Comparison of ENCODE assay signal across 25 mouse cellular contexts in the genomic region with DNA sequence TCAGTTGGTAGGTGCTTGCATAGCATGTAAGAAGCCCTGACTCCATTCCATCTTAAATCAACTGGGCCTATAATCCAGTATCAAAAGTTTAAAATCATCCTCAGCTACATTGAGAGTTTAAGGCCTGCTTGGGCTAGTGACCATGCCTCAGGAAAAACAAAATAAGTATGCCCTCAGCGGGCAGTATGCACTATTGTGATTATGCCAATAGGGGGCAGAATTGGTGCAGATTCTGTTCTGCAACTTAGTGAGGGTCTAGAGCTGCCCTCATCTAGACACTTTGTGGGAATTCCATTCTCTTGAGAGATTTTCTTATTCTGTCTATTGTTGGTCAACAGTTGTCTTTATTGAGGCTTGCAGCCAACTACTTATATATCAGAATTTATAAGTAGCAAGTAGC.
DNase-seq lines count a peak whose midpoint lies in the region; ATAC-seq and TF ChIP-seq lines count a peak whose summit lies in the region.
"Had no signal": no experiment of that assay in that cellular context is flagged by ENCODE, and none has a peak within 500 bp of the region (broad histone marks: within the 10 kb centered on the region; RNA-seq: fewer than 3 reads in every experiment).

No protein-coding gene starts in this region.

- ATAC-seq in intestine, postnatal 0 days = no peak
- no peak for ATAC-seq in intestine, embryonic 15.5 days
- no peak for ATAC-seq in lung, embryonic 14.5 days (ENCODE audit: insufficient read depth)
- ATAC-seq: forebrain, embryonic 16.5 days; midbrain, embryonic 13.5 days had no signal

- no peak for TF ChIP-seq POLR2A in brain, embryonic 14.5 days (IDR thresholded peaks at IDR 0.05; ENCODE audit: borderline replicate concordance, extremely low read depth, insufficient read depth, insufficient read length, poor library complexity, severe bottlenecking)

- no peak overlapping the region for H3K9ac ChIP-seq in intestine, postnatal 0 days (ENCODE audit: low read depth, low read length)
- H3K9ac ChIP-seq in intestine, embryonic 15.5 days = no peak overlapping the region
- no peak overlapping the region for H3K9ac ChIP-seq in lung, embryonic 14.5 days
- H3K9ac ChIP-seq: heart, embryonic 12.5 days; hindbrain, embryonic 12.5 days; limb, embryonic 13.5 days; liver, embryonic 15.5 days; midbrain, embryonic 13.5 days had no signal

- no peak overlapping the region for H3K4me3 ChIP-seq in intestine, postnatal 0 days (ENCODE audit: low read depth, low read length)
- H3K4me3 ChIP-seq in intestine, embryonic 15.5 days (replicated peaks) = no peak overlapping the region
- no peak overlapping the region for H3K4me3 ChIP-seq in lung, embryonic 14.5 days (ENCODE audit: low read depth, low read length)
- H3K4me3 ChIP-seq: embryonic facial prominence, embryonic 10.5 days; heart, embryonic 12.5 days; hindbrain, embryonic 12.5 days; limb, embryonic 13.5 days; liver, embryonic 15.5 days; midbrain, embryonic 13.5 days had no signal

- H3K9me3 ChIP-seq in intestine, postnatal 0 days (ENCODE audit: control insufficient read depth) = no peaks in the 10 kb centered on the region
- no peaks in the 10 kb centered on the region for H3K9me3 ChIP-seq in intestine, embryonic 15.5 days
- H3K9me3 ChIP-seq in lung, embryonic 14.5 days (ENCODE audit: low read depth, low read length) = no peaks in the 10 kb centered on the region
- H3K9me3 ChIP-seq: embryonic facial prominence, embryonic 10.5 days; heart, embryonic 12.5 days; hindbrain, embryonic 12.5 days; limb, embryonic 13.5 days; liver, embryonic 15.5 days; midbrain, embryonic 13.5 days had no signal

- no peaks in the 10 kb centered on the region for H3K27me3 ChIP-seq in intestine, postnatal 0 days (replicated peaks; ENCODE audit: control insufficient read depth, insufficient read depth, low read length)
- no peaks in the 10 kb centered on the region for H3K27me3 ChIP-seq in intestine, embryonic 15.5 days (replicated peaks)
- no peaks in the 10 kb centered on the region for H3K27me3 ChIP-seq in lung, embryonic 14.5 days (ENCODE audit: insufficient read depth, low read length)
- H3K27me3 ChIP-seq: heart, embryonic 12.5 days; hindbrain, embryonic 12.5 days; limb, embryonic 13.5 days; liver, embryonic 15.5 days; midbrain, embryonic 13.5 days had no signal

- peaks cover 98% of the 10 kb centered on the region for H3K36me3 ChIP-seq in intestine, postnatal 0 days (ENCODE audit: control insufficient read depth, insufficient read depth)
- H3K36me3 ChIP-seq in intestine, embryonic 15.5 days = peaks cover 37% of the 10 kb centered on the region
- peaks cover 96% of the 10 kb centered on the region for H3K36me3 ChIP-seq in lung, embryonic 14.5 days (ENCODE audit: insufficient read depth)

- WGBS in intestine, postnatal 0 days = 84% methylated on average over 1 of the region's 1 CpGs
- 93% methylated on average over 1 of the region's 1 CpGs for WGBS in intestine, embryonic 15.5 days
- WGBS in lung, embryonic 14.5 days = 89% methylated on average over 1 of the region's 1 CpGs

- H3K4me1 ChIP-seq in intestine, postnatal 0 days (replicated peaks; ENCODE audit: control insufficient read depth, insufficient read depth, low read length) = no peaks in the 10 kb centered on the region
- H3K4me1 ChIP-seq in intestine, embryonic 15.5 days (replicated peaks) = no peaks in the 10 kb centered on the region
- no peaks in the 10 kb centered on the region for H3K4me1 ChIP-seq in lung, embryonic 14.5 days (ENCODE audit: insufficient read depth)
- H3K4me1 ChIP-seq: embryonic facial prominence, embryonic 10.5 days; hindbrain, embryonic 12.5 days; limb, embryonic 13.5 days; liver, embryonic 15.5 days; midbrain, embryonic 13.5 days had no signal

- DNase-seq in lung, embryonic 14.5 days = no peak
- no peak for DNase-seq in lung, postnatal 25 days (ENCODE audit: low spot score)
- DNase-seq in NIH3T3 (ENCODE audit: low read depth) = peak; percentile 10
- DNase-seq in brain, embryonic 14.5 days (ENCODE audit: low read depth) = no peak
- DNase-seq in retina, postnatal 1 day = no peak
- no peak for DNase-seq in Muller cell, postnatal 12 days (ENCODE audit: inconsistent ontology term)
- DNase-seq: adrenal gland, postnatal 10 days; cerebellum, adult 8-10 months; cerebellum, postnatal 36 days; heart, postnatal 10 days; kidney, adult 2 months; kidney, postnatal 14 days; layer of hippocampus, postnatal 36 days; lung, postnatal 10 days; right cerebral cortex, postnatal 14 days; thymus, postnatal 25 days had no signal

- peak; percentile 34 for TF ChIP-seq CTCF in intestine, postnatal 0 days (IDR thresholded peaks at IDR 0.05; ENCODE audit: low read depth)
- TF ChIP-seq CTCF in lung, embryonic 14.5 days (IDR thresholded peaks at IDR 0.05; ENCODE audit: low read depth) = peak; percentile 17; the same call in 1 of the 2 replicates
- TF ChIP-seq CTCF in brain, embryonic 14.5 days (IDR thresholded peaks at IDR 0.05; ENCODE audit: borderline replicate concordance, extremely low read depth, insufficient read depth, insufficient read length) = peak; percentile 11; the same call in 1 of the 2 replicates

- no peak overlapping the region for H3K27ac ChIP-seq in intestine, postnatal 0 days (ENCODE audit: low read depth, low read length)
- no peak overlapping the region for H3K27ac ChIP-seq in intestine, embryonic 15.5 days
- H3K27ac ChIP-seq in lung, embryonic 14.5 days (ENCODE audit: low read depth) = no peak overlapping the region
- H3K27ac ChIP-seq: embryonic facial prominence, embryonic 10.5 days; hindbrain, embryonic 12.5 days; limb, embryonic 13.5 days; liver, embryonic 15.5 days; midbrain, embryonic 13.5 days had no signal

- H3K4me2 ChIP-seq in intestine, postnatal 0 days (replicated peaks; ENCODE audit: low read depth) = no peak overlapping the region
- H3K4me2 ChIP-seq in intestine, embryonic 15.5 days (replicated peaks) = no peak overlapping the region
- H3K4me2 ChIP-seq in lung, embryonic 14.5 days = no peak overlapping the region
- H3K4me2 ChIP-seq: heart, embryonic 12.5 days; hindbrain, embryonic 12.5 days; limb, embryonic 13.5 days; liver, embryonic 15.5 days; midbrain, embryonic 13.5 days had no signal
